Mouse (Mus musculus) lung, adult 2 months (tissue): ENCODE measurements at regions not wholly inside any gene's neighbourhood (a gene's known extent, or its start where the extent isn't known, plus 50 kb on each side); places are given as distances from the start of the nearest gene placed in this dataset.

Experiments used
- CTCF ChIP-seq: fragments of 200-500 bp; IDR thresholded peaks from 2 replicates; pipeline ENCODE4 v1.5.1; 2011; ENCODE audit warnings: mild to moderate bottlenecking, low read length, control low read depth; ENCODE audit not compliant: insufficient read depth
- POLR2A ChIP-seq: fragments of 200-500 bp; IDR thresholded peaks from 2 replicates; pipeline ENCODE4 v1.6.1; 2011; ENCODE audit warnings: low read depth, mild to moderate bottlenecking, control low read depth, low read length, borderline replicate concordance; ENCODE audit errors: extremely low read depth

- no peak for TF ChIP-seq CTCF
- TF ChIP-seq POLR2A: no peak
Measured at GRCm38 (mm10) chr12:107156791-107157428, 331.5 kb upstream of the 3110018I06Rik start.
